Mouse (Mus musculus): ENCODE measurements around the gene 6030468B19Rik.
"Not testable (repeated sequence)": the region's sequence is repeated elsewhere in the genome, so short reads cannot be mapped to it uniquely, and the experiment has no call there.

The 6030468B19Rik gene

DNA sequence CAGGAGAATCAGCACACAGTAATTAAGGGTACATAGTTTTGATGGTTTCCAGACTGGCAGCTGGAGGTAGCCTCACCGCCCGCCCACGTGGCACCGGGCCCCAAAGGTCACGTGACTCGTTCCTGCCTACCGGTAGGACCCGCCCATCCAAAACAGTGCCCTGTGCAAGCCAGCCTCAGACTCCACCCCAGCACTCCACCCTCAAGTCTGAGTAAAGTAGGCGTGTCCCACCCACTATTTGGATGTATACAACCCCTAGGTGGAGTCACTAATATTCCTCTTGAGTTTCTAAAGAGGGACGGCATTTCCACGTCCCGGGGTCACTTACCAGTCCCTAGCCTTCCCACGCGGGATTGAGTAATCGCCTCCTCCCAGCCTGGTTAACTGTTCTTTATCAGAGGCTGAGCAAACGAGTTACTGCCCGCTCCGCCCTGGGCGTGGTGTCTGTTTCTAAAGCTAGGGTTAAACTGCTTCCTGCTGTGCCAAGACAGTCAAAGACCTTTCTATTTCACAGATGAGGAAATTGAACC, 16.8 kb upstream of the 6030468B19Rik start:
- TF ChIP-seq POU5F1 (IDR thresholded peaks at IDR 0.05; ENCODE audit: borderline replicate concordance, low read length) (no peak), CTCF (conservative IDR thresholded peaks at IDR 0.05; ENCODE audit: low read length) (no peak), NANOG (IDR thresholded peaks at IDR 0.05; ENCODE audit: borderline replicate concordance, low read length) (no peak)
- no peaks in the 10 kb centered on the region for H3K9me3 ChIP-seq (ENCODE audit: low read length)
- peaks cover 49% of the 10 kb centered on the region for H3K36me3 ChIP-seq (ENCODE audit: insufficient read depth, low read length)
- H3K4me3 ChIP-seq (replicated peaks; ENCODE audit: low read length) = peak overlapping the region; percentile 87
- H3K4me1 ChIP-seq (replicated peaks; ENCODE audit: low read depth, low read length) = peaks cover 80% of the 10 kb centered on the region
- peaks cover 12% of the 10 kb centered on the region; the same call in 1 of the 2 replicates for H3K27me3 ChIP-seq (ENCODE audit: insufficient read depth, low read length)

DNA sequence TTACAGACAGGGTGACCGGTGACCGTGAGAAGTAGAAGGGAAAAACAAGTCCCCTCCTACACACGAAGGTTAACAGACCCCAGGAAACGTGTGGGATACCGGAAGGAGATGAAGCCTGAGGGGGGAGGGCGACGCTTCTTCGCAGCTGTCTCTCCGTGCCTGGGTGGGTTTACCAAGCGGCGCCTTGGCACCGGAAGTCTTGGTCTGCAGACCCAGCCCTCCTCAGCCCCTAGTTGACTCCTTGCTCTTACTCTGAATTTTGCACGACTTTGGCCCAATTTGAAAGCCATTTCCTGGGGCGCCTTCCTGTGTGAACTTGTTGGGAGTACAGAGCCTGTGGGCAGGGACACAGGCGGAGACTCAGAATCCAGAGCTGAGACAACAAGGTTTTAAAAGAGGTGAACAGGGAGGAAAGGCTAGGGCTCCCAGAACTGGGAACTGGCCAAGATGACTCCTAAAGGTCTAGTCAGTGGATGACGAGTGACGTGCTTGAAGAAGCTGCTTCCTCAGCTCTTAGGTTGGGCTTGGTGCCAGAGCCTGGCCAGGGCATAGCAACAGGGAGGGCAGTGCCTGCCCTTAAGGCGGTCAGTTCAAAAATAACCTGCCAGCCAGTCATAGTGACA, 16.1 kb upstream of the 6030468B19Rik start:
- no peaks in the 10 kb centered on the region for H3K9me3 ChIP-seq (ENCODE audit: low read length)
- H3K4me1 ChIP-seq (replicated peaks; ENCODE audit: low read depth, low read length) = peaks cover 77% of the 10 kb centered on the region
- H3K27me3 ChIP-seq (ENCODE audit: insufficient read depth, low read length) = peaks cover 12% of the 10 kb centered on the region; the same call in 1 of the 2 replicates
- peaks cover 43% of the 10 kb centered on the region for H3K36me3 ChIP-seq (ENCODE audit: insufficient read depth, low read length)
- no peak for TF ChIP-seq CTCF (conservative IDR thresholded peaks at IDR 0.05; ENCODE audit: low read length)
- TF ChIP-seq POU5F1 (IDR thresholded peaks at IDR 0.05; ENCODE audit: borderline replicate concordance, low read length) = no peak
- TF ChIP-seq NANOG (IDR thresholded peaks at IDR 0.05; ENCODE audit: borderline replicate concordance, low read length) = no peak
- peak overlapping the region; percentile 87 for H3K4me3 ChIP-seq (replicated peaks; ENCODE audit: low read length)

DNA sequence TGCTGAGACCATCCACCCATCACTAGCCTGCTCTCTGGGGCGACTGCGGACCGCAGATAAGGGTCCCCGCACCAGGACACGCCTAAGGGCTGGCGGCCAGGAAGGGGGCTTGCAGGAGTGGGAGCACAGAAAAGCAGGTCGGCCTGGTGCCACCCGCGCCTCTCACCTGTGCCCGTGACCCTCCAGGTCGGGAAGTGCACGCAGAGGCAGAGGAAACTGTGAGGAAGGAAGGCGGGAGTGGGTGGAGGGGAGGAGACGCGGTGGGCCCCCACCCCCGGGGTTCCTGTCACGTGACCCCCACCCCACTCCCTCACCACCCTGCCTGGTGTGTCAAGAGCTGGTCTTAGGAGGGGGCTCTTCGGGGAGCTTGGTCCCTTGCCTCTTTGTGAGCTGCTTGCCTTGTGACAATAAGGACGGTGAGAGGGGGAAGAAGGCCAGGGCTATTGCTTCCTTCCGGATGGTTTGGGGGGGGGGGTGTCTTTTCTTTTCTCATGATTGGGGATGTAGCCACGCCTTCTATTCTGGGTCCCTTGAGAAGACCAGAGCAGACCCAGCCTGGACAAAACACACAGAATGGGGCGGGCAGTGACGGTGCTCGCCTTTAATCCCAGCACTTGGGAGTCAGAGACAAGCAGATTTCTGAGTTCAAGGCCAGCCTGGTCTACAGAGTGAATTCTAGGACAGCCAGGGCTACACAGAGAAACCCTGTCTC, 15.3 kb upstream of the 6030468B19Rik start, which contains the start of the genes Tmc8 and Tmc6:
Gene Tmc8 (plus strand): TSS at position 84 of the 712 bp plus-strand sequence.
Gene Tmc6 (minus strand): TSS at position 206 of the 712 bp plus-strand sequence.
- H3K36me3 ChIP-seq (ENCODE audit: insufficient read depth, low read length) = peaks cover 35% of the 10 kb centered on the region
- peaks cover 79% of the 10 kb centered on the region for H3K4me1 ChIP-seq (replicated peaks; ENCODE audit: low read depth, low read length)
- H3K9me3 ChIP-seq (ENCODE audit: low read length) = no peaks in the 10 kb centered on the region
- TF ChIP-seq NANOG (IDR thresholded peaks at IDR 0.05; ENCODE audit: borderline replicate concordance, low read length) = no peak
- TF ChIP-seq CTCF (conservative IDR thresholded peaks at IDR 0.05; ENCODE audit: low read length) = no peak
- no peak for TF ChIP-seq POU5F1 (IDR thresholded peaks at IDR 0.05; ENCODE audit: borderline replicate concordance, low read length)
- peak within 1 kb of the TSS; percentile 87 for H3K4me3 ChIP-seq (replicated peaks; ENCODE audit: low read length)
- H3K27me3 ChIP-seq (ENCODE audit: insufficient read depth, low read length) = peaks cover 12% of the 10 kb centered on the region; the same call in 1 of the 2 replicates

DNA sequence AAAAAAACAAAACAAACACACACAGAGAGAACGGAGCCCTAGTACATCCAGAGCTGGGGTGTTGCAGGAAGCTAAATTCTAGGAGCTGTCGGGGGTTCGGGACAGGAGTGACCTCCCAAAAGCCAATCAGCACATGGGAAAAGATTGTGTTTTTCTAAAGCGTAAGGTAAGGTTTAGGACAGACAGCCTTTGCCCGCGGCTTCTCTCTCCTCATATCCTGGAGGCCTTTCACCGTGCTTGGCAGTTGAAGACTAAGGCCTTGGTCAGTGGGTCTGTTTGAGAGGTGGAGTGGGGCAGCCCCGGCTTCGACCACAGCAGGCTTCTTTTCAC, 14.8 kb upstream of the 6030468B19Rik start:
- TF ChIP-seq NANOG (IDR thresholded peaks at IDR 0.05; ENCODE audit: borderline replicate concordance, low read length) (no peak), POU5F1 (IDR thresholded peaks at IDR 0.05; ENCODE audit: borderline replicate concordance, low read length) (no peak), CTCF (conservative IDR thresholded peaks at IDR 0.05; ENCODE audit: low read length) (no peak)
- H3K4me3 ChIP-seq (replicated peaks; ENCODE audit: low read length) = peak overlapping the region; percentile 87
- H3K9me3 ChIP-seq (ENCODE audit: low read length) = no peaks in the 10 kb centered on the region
- H3K36me3 ChIP-seq (ENCODE audit: insufficient read depth, low read length) = peaks cover 35% of the 10 kb centered on the region
- peaks cover 12% of the 10 kb centered on the region; the same call in 1 of the 2 replicates for H3K27me3 ChIP-seq (ENCODE audit: insufficient read depth, low read length)
- H3K4me1 ChIP-seq (replicated peaks; ENCODE audit: low read depth, low read length) = peaks cover 74% of the 10 kb centered on the region

DNA sequence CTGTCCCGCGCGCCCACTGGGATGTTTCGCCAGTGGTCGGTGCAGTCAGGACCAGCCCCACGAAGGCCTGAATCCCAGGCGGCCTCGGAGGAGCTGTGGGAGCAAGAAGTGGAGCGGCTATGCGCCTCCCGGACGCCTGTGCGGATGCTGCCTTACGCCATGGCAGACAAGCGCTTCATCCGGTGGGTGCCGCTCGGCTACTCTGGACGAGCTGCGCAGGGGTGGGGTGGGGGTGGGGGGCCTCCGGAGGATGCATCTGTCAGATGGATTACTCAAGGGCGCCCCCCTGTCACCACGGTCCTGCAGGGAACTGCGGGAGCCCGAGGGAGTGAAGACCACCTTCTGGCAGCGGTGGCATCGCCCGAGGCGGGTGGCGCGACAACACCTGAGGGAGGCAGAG, 14.4 kb upstream of the 6030468B19Rik start:
- H3K9me3 ChIP-seq (ENCODE audit: low read length) = no peaks in the 10 kb centered on the region
- H3K4me3 ChIP-seq (replicated peaks; ENCODE audit: low read length) = peak overlapping the region; percentile 87
- peaks cover 12% of the 10 kb centered on the region; the same call in 1 of the 2 replicates for H3K27me3 ChIP-seq (ENCODE audit: insufficient read depth, low read length)
- TF ChIP-seq CTCF (conservative IDR thresholded peaks at IDR 0.05; ENCODE audit: low read length) (peak; percentile 11; the same call in 1 of the 2 replicates), NANOG (IDR thresholded peaks at IDR 0.05; ENCODE audit: borderline replicate concordance, low read length) (no peak), POU5F1 (IDR thresholded peaks at IDR 0.05; ENCODE audit: borderline replicate concordance, low read length) (no peak)
- peaks cover 70% of the 10 kb centered on the region for H3K4me1 ChIP-seq (replicated peaks; ENCODE audit: low read depth, low read length)
- peaks cover 31% of the 10 kb centered on the region for H3K36me3 ChIP-seq (ENCODE audit: insufficient read depth, low read length)

DNA sequence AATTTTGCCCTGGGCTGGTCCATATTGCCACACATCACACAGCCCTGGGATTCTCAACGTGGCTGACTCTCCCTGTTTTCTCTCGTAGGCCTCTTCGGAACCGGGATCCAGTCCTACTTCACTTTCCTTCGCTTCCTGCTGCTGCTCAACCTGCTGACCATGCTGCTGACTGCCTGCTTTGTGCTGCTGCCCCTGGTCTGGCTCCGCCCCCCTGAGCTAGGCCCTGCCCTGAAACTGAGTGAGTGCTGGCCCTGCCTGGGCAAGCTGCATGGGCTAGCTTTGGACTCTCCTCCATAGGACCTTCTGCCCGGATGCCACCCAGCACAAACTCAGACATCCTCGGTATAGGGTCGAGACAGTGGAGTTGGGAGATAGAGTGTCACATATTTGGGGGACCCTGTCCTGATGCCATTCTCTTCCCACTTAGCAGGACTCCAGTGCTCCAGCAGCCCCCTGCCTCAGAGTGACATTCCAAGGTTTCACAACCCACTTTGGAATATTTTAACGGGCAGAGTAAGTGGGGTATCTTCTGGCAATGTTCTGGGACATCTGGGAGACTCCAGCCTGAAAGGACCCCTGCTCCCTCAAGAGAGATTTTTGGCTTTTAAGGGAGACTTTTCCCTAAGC, 13.7 kb upstream of the 6030468B19Rik start:
- no peak for TF ChIP-seq NANOG (IDR thresholded peaks at IDR 0.05; ENCODE audit: borderline replicate concordance, low read length)
- no peak for TF ChIP-seq CTCF (conservative IDR thresholded peaks at IDR 0.05; ENCODE audit: low read length)
- no peak for TF ChIP-seq POU5F1 (IDR thresholded peaks at IDR 0.05; ENCODE audit: borderline replicate concordance, low read length)
- H3K27me3 ChIP-seq (ENCODE audit: insufficient read depth, low read length) = peaks cover 12% of the 10 kb centered on the region; the same call in 1 of the 2 replicates
- H3K4me3 ChIP-seq (replicated peaks; ENCODE audit: low read length) = peak overlapping the region; percentile 87
- H3K9me3 ChIP-seq (ENCODE audit: low read length) = no peaks in the 10 kb centered on the region
- peaks cover 63% of the 10 kb centered on the region for H3K4me1 ChIP-seq (replicated peaks; ENCODE audit: low read depth, low read length)
- peaks cover 24% of the 10 kb centered on the region for H3K36me3 ChIP-seq (ENCODE audit: insufficient read depth, low read length)

DNA sequence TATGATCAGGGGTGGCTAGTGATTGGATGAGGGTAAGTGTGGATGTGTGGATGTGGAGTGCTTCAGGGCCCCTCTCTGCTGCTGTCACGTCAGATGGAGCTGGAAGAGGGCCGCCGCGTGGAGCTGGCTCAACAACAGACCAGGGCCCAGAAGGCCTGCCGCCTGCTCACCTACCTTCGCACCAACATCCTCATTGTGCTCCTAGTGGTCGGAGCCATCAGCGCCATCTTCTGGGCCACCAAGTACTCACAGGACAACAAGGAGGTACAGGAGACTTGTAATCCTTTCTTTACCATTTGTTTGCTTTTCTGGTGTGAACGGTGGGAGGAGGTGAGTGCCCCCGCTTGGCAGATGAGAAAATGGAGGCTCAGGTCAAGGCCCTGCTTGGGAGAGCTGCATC, 11.2 kb upstream of the 6030468B19Rik start:
- peaks cover 20% of the 10 kb centered on the region for H3K36me3 ChIP-seq (ENCODE audit: insufficient read depth, low read length)
- no peak for TF ChIP-seq POU5F1 (IDR thresholded peaks at IDR 0.05; ENCODE audit: borderline replicate concordance, low read length)
- no peak for TF ChIP-seq NANOG (IDR thresholded peaks at IDR 0.05; ENCODE audit: borderline replicate concordance, low read length)
- TF ChIP-seq CTCF (conservative IDR thresholded peaks at IDR 0.05; ENCODE audit: low read length) = peak; percentile 31
- peaks cover 12% of the 10 kb centered on the region; the same call in 1 of the 2 replicates for H3K27me3 ChIP-seq (ENCODE audit: insufficient read depth, low read length)
- H3K4me3 ChIP-seq (replicated peaks; ENCODE audit: low read length) = no peak overlapping the region
- H3K9me3 ChIP-seq (ENCODE audit: low read length) = no peaks in the 10 kb centered on the region
- peaks cover 64% of the 10 kb centered on the region for H3K4me1 ChIP-seq (replicated peaks; ENCODE audit: low read depth, low read length)

DNA sequence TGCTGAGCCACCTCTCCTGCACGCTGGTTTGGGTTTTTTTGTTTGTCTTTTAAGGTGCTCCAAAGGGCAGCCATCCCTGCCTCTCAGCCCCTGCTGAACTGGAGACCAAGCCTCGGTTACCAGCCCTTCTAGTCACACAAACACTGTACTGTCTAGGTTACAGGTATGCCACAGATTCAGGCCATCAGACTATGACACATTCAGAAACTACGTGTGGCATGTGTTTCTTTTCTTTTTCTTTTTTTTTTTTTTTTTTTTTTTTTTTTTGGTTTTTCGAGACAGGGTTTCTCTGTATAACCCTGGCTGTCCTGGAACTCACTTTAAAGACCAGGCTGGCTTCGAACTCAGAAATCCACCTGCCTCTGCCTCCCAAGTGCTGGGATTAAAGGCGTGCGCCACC, 9.0 kb upstream of the 6030468B19Rik start:
- Histone ChIP-seq H3K4me1 (replicated peaks; ENCODE audit: low read depth, low read length) (peaks cover 61% of the 10 kb centered on the region), H3K36me3 (ENCODE audit: insufficient read depth, low read length) (peaks cover 20% of the 10 kb centered on the region)
- not testable (repeated sequence) for H3K4me3 ChIP-seq (replicated peaks; ENCODE audit: low read length); H3K27me3 ChIP-seq (ENCODE audit: insufficient read depth, low read length); H3K9me3 ChIP-seq (ENCODE audit: low read length)
